Mouse (Mus musculus) urinary bladder, postnatal 14 days (tissue): ENCODE data around the gene Pear1.
"Not testable (repeated sequence)": the region's sequence is repeated elsewhere in the genome, so short reads cannot be mapped to it uniquely, and the experiment has no call there.

ENCODE experiments used
- DNase-seq: peaks from one replicate; pipeline ENCODE4 v3.0.0; 2021; ENCODE audit warnings: low spot score

Pear1 gene

GRCm38 (mm10) chr3:87824206-87824605 lies at the start of gene Pear1:
Gene Pear1, minus strand, starts transcription at chr3:87824306.
- not testable (repeated sequence) for DNase-seq

GRCm38 (mm10) chr3:87864111-87864510 lies 40.0 kb upstream of the Pear1 start:
- DNase-seq: not testable (repeated sequence)

DNA sequence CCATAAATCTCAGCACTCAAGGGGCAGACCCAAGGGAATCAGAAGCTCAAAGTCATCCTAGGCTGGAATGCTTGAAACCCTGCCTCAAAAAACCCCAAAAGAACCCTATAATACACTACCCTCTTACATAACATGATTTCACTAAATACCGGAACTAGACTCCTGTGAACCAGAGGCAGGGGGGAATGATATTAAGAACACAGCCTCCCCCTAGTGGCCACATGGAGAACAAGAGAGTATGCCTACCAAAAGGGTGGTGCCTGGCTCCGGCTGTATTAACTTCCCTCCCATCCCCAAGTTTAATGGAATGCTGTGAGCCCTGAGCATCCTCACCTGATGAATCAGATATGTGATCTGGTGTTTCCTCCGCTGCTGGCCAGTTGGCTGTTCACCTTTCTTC lies 35.7 kb upstream of the Pear1 start:
- peak; percentile 67 for DNase-seq

GRCm38 (mm10) chr3:87857666-87858065 lies 33.6 kb upstream of the Pear1 start:
- DNase-seq: no peak

DNA sequence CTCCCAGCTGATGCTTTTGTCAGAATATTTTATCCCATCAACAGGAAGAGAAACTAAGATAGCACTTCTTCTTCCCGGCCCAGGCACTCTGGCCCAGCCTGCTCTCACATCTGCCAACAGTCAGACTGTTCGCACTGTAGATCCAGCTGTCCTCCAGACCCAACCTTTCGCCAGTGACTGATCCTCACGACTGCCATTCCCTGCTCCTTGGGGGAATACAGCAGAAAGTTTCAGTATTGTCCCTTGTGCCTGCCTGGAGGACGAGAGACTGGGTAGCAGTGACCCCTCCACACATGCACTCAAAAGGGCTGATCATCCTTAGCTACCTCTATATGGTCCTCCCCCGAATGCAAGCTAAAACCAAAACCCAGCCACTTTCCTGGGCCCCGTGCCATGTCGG lies 31.8 kb upstream of the Pear1 start:
- no peak for DNase-seq

- DNase-seq: peak; percentile 22
Measured at GRCm38 (mm10) chr3:87854795-87855568, 30.9 kb upstream of the Pear1 start.

GRCm38 (mm10) chr3:87849117-87849516 lies 25.0 kb upstream of the Pear1 start:
- no peak for DNase-seq

DNA sequence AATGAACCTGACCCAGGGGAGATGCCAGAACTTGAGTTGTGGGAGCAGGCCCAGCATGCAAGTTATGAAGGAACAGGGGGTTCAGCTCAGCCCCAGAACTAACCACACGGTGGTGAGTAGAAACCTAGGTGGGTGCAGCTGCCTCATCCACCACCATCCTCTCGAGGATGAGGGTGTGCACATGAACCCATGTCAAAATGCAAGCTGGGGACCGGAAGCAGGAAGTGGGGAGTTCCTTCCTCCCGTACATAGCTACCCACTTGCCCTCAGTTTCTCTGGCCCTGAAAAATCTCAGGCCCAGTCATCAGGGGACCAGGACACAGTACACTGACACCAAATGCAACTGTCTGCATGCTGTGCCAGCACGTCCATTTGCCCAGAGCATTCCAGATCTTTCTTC lies 23.6 kb upstream of the Pear1 start:
- no peak for DNase-seq

GRCm38 (mm10) chr3:87846650-87847110 lies 22.6 kb upstream of the Pear1 start, which contains the start of gene Sh2d2a:
Gene Sh2d2a, plus strand, starts transcription at chr3:87846755.
- DNase-seq: no peak

GRCm38 (mm10) chr3:87846186-87846585 lies 22.1 kb upstream of the Pear1 start:
- no peak for DNase-seq

DNA sequence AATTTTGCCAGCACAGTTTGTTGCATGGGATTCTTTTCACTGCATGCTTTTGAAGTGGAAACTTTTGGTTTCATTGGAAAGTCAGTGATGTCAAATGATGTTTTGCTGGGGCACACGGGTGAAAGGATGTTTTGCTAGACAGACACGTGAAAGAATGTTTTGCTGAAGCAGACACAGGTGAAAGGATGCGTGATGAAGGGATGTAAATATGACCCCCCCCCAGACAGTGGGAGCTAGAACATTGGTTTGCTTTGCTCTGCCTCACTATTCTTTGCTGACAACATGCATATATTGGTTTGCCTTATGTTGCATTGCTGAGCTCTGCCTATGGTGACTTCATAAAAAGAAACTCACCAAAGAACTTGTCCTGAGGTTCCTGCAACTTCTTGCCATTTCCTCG lies 20.9 kb upstream of the Pear1 start:
- DNase-seq: no peak

DNA sequence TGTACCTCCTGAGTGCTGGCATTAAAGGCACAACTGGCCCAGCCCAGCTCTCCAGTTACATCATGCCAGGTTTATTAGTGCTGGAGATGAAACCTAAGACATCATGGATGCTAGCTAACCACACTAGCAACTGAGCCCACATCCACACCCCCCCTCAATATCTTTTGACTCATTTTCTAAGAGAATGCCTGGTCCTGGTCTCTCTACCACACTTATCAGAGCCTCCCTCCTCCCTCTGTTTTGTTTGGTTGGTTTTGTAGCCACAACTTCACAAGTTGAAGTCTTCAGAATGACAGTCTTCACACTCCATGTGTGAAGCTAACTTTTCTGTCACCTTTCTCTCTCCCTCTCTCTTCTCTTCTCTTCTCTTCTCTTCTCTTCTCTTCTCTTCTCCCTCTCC lies 16.8 kb upstream of the Pear1 start:
- no peak for DNase-seq

DNA sequence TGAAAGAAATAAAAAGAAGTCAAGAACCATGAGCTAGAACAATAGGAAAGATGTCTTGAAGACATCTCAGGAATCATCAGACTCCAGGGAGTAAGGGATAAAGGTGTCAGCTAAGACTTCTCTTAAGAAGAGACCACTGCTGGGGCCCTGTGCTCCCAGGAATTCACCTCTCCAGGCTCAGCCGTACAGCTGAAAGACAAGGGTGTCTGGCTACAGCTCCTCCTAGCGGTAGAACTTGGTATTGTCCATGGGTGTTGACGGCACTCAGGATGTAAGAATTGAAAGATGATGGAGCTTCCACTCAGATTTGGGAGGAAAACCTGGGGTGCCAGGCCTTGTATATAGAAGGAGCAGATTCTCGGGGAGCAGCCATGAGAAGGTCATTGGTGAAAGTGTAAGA lies 14.5 kb upstream of the Pear1 start:
- DNase-seq: peak; percentile 85

DNA sequence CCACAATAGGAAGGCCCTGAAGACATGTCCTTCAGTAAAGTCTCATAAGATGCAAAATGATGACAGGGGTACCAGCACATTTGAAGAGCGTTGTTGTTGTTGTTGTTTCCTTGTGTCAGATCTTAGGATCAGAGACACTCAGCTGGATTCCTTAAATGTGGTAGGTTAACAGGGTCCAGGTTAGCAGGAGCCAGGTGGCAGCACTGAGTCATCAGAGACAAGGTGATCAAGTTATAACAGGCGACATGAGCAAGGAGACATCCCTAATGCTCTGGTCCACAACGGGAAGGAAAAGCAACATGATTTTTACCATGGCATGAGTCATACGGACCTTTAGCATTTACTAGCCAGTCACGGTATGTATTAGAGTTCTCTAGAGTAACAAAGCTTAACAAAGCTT lies 9.4 kb upstream of the Pear1 start:
- DNase-seq: no peak

DNA sequence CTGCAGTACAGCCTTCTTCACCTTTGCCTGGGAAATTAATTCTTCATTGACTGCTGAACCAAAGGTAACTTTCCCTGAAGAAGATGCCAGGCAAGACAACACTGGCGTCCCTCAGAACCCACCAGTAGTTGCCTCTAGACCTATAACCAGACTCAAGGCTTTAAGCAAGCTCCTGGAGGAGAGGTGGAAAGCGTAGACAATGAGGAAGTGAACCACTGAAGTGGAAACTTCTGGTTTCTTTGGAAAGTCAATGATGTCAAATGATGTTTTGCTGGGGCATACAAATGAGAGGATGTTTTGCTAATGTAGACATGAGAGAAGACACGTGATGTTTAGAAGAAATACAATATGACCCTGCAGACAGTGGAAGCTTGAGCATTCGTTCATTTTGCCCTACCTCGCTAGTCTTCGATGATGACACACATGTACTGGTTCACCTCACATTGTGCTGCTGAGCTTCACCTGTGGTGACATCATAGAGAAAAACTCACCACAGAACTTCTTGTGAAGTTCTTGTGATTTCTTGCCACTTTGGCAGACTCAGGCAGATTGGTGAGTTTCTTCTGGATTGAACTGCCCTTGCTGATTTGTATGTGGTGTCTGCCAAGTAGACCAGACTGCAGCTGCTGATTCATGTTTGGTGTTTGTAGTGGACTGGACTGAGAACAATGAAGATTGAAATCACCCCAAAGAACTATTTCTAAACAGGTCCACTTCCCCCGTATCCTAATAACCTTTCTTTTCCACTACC lies 8.2 kb upstream of the Pear1 start:
- no peak for DNase-seq

DNA sequence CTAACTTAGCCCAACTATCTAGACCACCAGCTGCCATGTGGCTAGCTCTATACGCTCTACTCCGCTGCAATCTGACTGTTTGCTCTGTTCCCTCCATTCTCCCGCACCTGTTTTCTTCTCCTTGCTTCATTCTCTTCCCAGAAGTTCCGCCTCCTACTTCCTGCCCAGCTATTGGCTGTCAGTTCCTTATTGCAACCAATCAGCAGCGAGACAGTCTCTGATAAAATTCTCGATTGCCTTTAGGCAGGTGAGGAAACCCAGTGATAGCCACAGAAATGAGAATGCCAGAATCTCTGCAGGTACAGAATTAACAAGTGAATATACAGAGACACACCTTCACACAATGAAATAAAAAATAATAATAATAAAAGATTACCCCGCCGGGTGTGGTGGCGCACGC lies 4.9 kb upstream of the Pear1 start:
- no peak for DNase-seq

DNA sequence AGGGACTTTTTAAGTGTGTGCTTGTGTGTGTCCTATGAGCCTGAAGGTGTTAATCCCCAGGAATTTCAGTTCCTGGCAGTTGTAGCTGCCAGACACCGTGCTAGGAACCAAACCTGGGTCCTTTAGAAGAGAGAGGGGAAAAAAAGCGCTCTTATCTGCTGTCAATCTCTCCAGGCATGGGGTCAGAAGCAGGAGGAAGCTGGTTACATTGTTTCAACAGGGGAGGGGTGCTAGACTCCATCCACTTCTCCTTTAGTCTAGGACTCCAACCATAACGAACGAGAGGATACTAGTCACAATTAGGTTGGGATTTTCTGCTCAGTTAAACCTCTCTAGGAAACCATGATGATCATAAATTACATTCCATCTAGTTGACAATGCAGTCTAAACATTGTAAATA lies 4.3 kb upstream of the Pear1 start:
- no peak for DNase-seq

GRCm38 (mm10) chr3:87818226-87818625 lies 5.9 kb downstream of the Pear1 start:
- no peak for DNase-seq

DNA sequence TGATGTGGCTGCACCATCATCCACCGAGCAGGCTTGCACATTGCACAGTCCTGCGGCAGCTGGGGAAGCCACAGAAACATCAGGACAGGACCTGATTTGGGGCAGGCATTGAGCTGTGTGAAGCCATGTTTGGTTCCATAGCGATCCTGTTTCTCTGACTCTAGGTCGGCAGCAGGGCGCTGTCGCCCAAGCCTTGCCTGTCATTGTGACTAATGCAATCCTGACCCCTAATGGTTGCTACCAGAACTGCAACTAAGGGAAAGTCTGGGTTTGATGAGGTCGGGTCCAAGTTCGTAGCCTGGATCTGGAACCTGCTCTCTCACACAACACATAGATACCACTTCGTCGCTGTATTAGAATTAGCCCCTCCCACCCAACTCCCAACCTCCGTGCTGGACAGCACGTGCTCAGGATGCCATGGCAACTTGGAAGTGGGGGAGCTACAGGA lies 7.4 kb downstream of the Pear1 start:
- DNase-seq: peak; percentile 80

GRCm38 (mm10) chr3:87816166-87816565 lies 7.9 kb downstream of the Pear1 start:
- no peak for DNase-seq

DNA sequence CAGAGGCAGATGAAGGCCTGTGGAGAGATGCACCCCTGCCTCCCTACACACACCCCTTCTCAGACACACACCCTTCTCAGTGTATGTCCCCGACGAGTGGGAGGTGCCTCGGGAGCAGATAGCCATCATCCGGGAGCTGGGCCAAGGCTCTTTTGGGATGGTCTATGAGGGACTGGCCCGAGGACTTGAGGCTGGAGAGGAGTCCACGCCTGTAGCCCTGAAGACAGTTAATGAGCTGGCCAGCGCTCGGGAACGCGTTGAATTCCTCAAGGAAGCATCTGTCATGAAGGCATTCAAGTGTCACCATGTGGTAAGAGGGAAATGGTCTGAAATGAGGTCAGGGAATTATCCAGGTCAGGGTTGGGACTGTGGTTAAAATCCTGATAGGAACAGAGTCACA lies 11.2 kb downstream of the Pear1 start:
- peak; percentile 50 for DNase-seq

DNA sequence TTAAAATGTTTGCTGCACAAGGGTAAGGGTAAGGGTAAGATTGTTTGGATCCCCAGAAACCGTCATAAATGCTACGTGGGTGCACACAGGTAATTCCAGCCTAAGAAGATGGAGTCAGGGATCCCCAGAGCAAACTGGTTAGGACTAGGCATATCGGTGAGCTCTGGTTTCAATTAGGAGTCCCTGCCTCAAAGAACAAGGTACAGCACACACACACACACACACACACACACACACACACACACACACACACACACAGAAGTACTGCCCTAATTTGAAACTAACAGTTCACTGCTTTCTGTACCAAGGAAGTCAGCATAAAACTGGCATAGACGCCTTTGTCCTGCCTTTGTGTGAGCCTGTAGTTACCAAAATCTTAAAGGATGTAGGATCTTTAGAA lies 11.7 kb downstream of the Pear1 start:
- DNase-seq: no peak

- no peak for DNase-seq
Measured at GRCm38 (mm10) chr3:87811297-87811696, 12.8 kb downstream of the Pear1 start.
